Mouse (Mus musculus) central nervous system, embryonic 11.5 days (tissue): ENCODE results near the gene Tmc8. TPM values are rescaled to one million over a fixed set of nuclear protein-coding genes. Genes with fewer than 3 reads are reported as not detected.

ENCODE experiments used
- polyA plus RNA-seq: library from polyadenylated mRNA; depleted of rRNA; stranded (reverse); fragments of >200 nt; gene quantifications from 2 replicates; pipeline ENCODE4 v1.2.3, GENCODE M21; 2012; rRNA removed

The Tmc8 gene
- polyA plus RNA-seq = 3.1 and 4.5 TPM in 2 replicates

DNA sequence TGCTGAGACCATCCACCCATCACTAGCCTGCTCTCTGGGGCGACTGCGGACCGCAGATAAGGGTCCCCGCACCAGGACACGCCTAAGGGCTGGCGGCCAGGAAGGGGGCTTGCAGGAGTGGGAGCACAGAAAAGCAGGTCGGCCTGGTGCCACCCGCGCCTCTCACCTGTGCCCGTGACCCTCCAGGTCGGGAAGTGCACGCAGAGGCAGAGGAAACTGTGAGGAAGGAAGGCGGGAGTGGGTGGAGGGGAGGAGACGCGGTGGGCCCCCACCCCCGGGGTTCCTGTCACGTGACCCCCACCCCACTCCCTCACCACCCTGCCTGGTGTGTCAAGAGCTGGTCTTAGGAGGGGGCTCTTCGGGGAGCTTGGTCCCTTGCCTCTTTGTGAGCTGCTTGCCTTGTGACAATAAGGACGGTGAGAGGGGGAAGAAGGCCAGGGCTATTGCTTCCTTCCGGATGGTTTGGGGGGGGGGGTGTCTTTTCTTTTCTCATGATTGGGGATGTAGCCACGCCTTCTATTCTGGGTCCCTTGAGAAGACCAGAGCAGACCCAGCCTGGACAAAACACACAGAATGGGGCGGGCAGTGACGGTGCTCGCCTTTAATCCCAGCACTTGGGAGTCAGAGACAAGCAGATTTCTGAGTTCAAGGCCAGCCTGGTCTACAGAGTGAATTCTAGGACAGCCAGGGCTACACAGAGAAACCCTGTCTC lies at the start of gene Tmc8, which contains the start of gene Tmc6:
Tmc8 (plus strand) TSS at position 84 of the 712 bp plus-strand sequence.
Tmc6 (minus strand) TSS at position 206 of the 712 bp plus-strand sequence.

DNA sequence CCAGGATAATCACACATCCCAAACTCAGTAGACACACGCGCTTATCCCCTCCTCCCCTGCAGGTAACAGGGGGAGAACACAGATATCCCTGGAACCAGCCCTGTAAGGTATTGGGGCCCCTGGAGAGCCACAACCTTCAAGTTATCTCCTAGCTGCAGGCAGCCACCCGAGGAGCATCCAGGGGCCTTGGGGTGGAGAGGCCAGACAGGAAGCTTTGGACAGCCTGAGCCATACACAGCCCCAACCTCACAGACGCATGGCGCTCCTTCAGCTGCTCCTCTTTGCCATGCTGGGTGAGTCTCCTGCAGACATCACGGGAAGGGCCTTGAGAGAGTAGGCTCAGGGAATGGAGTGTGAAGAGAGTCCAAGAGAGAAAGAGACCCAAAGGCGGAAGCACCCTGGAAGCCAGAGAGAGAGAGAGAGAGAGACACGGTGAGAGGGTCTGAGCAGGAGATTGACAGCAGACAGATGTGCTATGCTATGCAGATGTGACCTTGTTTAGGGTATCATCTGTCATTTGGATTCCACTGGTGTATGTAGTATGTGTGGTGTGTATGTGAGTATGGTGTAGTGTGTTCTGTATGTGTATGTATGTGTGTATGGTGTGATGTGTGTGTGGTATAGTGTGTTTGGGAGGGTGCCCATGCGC lies 15.8 kb downstream of the Tmc8 start, which contains the start of gene 6030468B19Rik:
6030468B19Rik (plus strand) TSS at position 150 of the 649 bp plus-strand sequence.

DNA sequence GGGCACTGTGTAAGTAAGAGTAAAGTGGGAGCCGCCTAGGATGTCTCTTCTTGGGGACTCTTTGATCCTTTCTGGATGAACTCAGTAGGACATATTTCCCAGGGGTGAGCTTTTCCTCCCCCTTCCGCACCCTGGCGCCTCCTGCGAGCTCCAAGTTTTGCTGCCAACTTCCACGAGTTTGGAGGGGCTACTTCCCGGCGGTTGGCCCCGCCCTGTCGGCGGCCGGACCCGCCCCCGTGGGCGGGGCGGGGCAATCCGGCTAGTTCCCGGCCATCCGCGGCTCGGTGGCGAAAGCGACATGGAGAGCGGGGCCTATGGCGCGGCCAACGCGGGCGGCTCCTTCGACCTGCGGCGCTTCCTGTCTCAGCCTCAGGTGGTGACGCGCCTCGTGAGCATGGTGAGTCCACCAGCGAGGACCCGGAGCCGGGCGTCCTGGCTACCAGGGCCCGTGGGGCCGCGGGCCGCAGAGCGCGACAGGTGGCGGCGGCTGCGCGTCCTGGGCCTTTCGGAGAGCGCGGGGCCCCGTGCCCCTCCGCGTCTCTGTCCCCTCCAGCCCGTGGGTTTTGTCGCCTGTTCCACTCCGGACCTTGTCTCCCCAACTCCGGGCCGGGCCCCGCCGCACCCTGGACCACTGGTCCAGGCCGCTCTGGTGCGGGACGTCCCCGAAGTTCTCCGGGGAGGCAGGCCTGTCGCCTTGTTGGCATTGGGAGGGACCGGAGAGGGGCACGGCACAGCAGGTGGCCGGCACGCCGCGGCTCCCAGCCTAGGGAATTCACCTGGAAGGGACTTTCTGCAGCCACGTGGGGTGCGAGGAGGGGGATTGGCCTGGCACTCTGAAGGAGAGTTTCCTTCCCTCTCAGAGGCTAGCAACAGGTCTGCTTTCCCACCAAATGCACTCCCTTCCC lies 27.8 kb downstream of the Tmc8 start, which contains the start of the genes Gm20708 and Syngr2:
Gm20708 (plus strand) TSS at position 262 of the 905 bp plus-strand sequence.
Syngr2 (plus strand) TSS at position 262 of the 905 bp plus-strand sequence.

DNA sequence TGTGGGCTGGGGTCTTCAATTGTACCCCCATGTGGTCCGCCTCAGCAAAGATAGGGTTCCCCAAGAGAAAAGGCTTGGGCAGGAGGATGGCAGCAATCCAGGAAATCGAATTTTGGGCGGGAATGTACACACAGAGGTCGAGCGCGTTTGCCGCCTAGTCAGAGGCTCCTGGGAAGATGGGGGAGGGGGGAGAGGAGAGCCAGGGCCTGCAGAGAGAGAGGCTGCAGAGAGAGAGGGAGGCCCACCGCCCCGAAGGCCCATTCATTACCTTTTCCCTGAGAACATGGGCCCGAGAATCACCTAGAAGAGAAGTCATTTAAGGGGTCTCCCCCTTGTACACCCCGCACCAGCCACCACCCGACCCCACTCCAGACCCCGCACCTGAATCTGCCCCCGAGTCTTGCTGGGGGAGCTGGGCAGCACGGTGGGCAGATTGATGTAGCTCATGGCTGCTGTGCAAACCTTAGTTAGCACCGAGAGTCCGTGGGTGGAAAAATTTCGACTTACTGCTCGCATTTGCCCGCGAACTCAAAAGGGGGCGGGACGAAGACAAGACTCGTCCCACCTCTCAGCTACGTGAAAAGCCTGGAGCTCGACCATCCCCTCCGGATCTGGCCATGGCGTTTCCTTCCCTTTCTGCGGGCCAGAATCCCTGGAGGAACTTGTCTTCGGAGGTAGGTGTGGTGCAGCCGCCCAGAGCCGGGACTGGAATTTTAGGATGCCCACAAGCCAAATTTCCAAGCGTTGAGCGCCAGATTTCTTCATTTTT lies 43.6 kb downstream of the Tmc8 start, which contains the start of the genes Afmid and Tk1:
Afmid (plus strand) TSS at position 592 of the 769 bp plus-strand sequence.
Tk1 (minus strand) TSS at position 760 of the 769 bp plus-strand sequence.

Other genes with a start within 250 kb of the Tmc8 start
- gene Tnrc6c, start 127.8 kb upstream of the Tmc8 start, polyA plus RNA-seq = 33.2 and 40.3 TPM in 2 replicates
- gene Tmc6, start 122 bp downstream of the Tmc8 start, polyA plus RNA-seq = 9.6 and 16.9 TPM in 2 replicates
- 2.9 and 4.2 TPM in 2 replicates for gene 6030468B19Rik, start 15.6 kb downstream of the Tmc8 start, polyA plus RNA-seq
- gene Gm20708, start 27.6 kb downstream of the Tmc8 start, polyA plus RNA-seq = 0.82 and 0.97 TPM in 2 replicates
- 12.5 and 19.0 TPM in 2 replicates for gene Syngr2, start 27.6 kb downstream of the Tmc8 start, polyA plus RNA-seq
- 5.2 and 6.1 TPM in 2 replicates for gene Afmid, start 43.8 kb downstream of the Tmc8 start, polyA plus RNA-seq
- 98.6 and 112 TPM in 2 replicates for gene Tk1, start 44.0 kb downstream of the Tmc8 start, polyA plus RNA-seq
- gene Birc5, start 67.2 kb downstream of the Tmc8 start, polyA plus RNA-seq = 160 and 231 TPM in 2 replicates
- gene Tmem235, start 78.7 kb downstream of the Tmc8 start, polyA plus RNA-seq = 0.05 TPM in 1 of 2 replicates, not detected in the other
- 4.1 and 5.9 TPM in 2 replicates for gene Tha1, start 91.4 kb downstream of the Tmc8 start, polyA plus RNA-seq
- gene Socs3, start 188.0 kb downstream of the Tmc8 start, polyA plus RNA-seq = 8.0 and 9.2 TPM in 2 replicates
- gene Pgs1, start 204.2 kb downstream of the Tmc8 start, polyA plus RNA-seq = 34.9 and 35.5 TPM in 2 replicates